Mouse (Mus musculus) central nervous system, embryonic 18 days (tissue): ENCODE measurements around the gene 4931414P19Rik. TPM values are rescaled to one million over a fixed set of nuclear protein-coding genes. Genes with fewer than 3 reads are reported as not detected.

Experiments
- polyA plus RNA-seq: library from polyadenylated mRNA; depleted of rRNA; stranded (reverse); fragments of >200 nt; gene quantifications from 2 replicates; pipeline ENCODE4 v1.2.3, GENCODE M21; 2012; rRNA removed

The 4931414P19Rik gene
- polyA plus RNA-seq = 8.3 TPM in 2 replicates

GRCm38 (mm10) chr14:54605752-54606321 lies at the start of gene 4931414P19Rik:
Gene 4931414P19Rik (minus strand): TSS chr14:54605993.

GRCm38 (mm10) chr14:54641305-54641969 lies 35.6 kb upstream of the 4931414P19Rik start, which contains the start of gene Cdh24:
Gene Cdh24 (minus strand): TSS chr14:54641364.

GRCm38 (mm10) chr14:54640946-54641304 lies 35.1 kb upstream of the 4931414P19Rik start, which contains the start of gene Gm17606:
Gene Gm17606 (plus strand): TSS chr14:54640952.

DNA sequence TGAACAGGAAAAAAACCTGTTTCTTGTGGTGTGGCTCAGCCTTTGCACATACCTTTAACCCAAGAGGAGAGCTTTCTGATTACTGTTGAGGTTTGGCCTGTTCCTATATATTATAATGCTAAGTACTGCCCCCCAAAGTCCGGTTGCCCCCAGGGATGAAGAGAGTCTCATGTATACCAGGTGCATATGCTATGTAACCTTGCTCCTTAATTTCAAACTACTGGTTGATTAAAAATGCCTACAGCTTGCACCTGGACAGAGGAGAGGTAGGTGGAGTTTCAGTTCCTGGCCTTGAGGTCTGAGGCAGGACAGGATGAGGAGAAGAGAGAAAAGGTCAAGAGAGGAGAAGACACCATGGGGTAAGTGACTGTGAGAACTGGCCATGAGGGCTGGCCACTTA lies 15.3 kb upstream of the 4931414P19Rik start, which contains the start of gene Psmb11:
TSS of gene Psmb11 (plus strand) at position 301 of the 400 bp plus-strand sequence.

GRCm38 (mm10) chr14:54617897-54618365 lies 12.1 kb upstream of the 4931414P19Rik start, which contains the start of gene Psmb5:
Gene Psmb5 (minus strand): TSS chr14:54618022.

GRCm38 (mm10) chr14:54577089-54577982 lies 28.5 kb downstream of the 4931414P19Rik start, which contains the start of gene Ajuba:
Gene Ajuba (minus strand): TSS chr14:54577558.

GRCm38 (mm10) chr14:54553975-54554769 lies 51.6 kb downstream of the 4931414P19Rik start, which contains the start of gene Haus4:
Gene Haus4 (minus strand): TSS chr14:54554616.

Other genes starting within 250 kb of the 4931414P19Rik start
- 83.9 and 86.0 TPM in 2 replicates for gene Oxa1l, start 245.2 kb downstream of the 4931414P19Rik start, polyA plus RNA-seq
- gene Slc7a7, start 188.2 kb downstream of the 4931414P19Rik start, polyA plus RNA-seq = 3.2 and 4.4 TPM in 2 replicates
- 261 and 274 TPM in 2 replicates for gene Mrpl52, start 179.1 kb downstream of the 4931414P19Rik start, polyA plus RNA-seq
- 52.9 and 57.1 TPM in 2 replicates for gene Mmp14, start 174.4 kb downstream of the 4931414P19Rik start, polyA plus RNA-seq
- 29.7 and 31.7 TPM in 2 replicates for gene Lrp10, start 141.9 kb downstream of the 4931414P19Rik start, polyA plus RNA-seq
- gene Rem2, start 129.9 kb downstream of the 4931414P19Rik start, polyA plus RNA-seq = 17.0 and 19.6 TPM in 2 replicates
- gene Prmt5, start 88.5 kb downstream of the 4931414P19Rik start, polyA plus RNA-seq = 92.5 and 93.8 TPM in 2 replicates
- gene Haus4, start 51.4 kb downstream of the 4931414P19Rik start, polyA plus RNA-seq = 13.7 and 14.3 TPM in 2 replicates
- 5.5 and 6.2 TPM in 2 replicates for gene Ajuba, start 28.4 kb downstream of the 4931414P19Rik start, polyA plus RNA-seq
- 248 and 267 TPM in 2 replicates for gene Psmb5, start 12.0 kb upstream of the 4931414P19Rik start, polyA plus RNA-seq
- 0.04 and 0.06 TPM in 2 replicates for gene Psmb11, start 15.4 kb upstream of the 4931414P19Rik start, polyA plus RNA-seq
- not detected in 2 replicates for gene Gm17606, start 35.0 kb upstream of the 4931414P19Rik start, polyA plus RNA-seq
- gene Cdh24, start 35.4 kb upstream of the 4931414P19Rik start, polyA plus RNA-seq = 39.6 and 45.5 TPM in 2 replicates
- 63.9 and 64.6 TPM in 2 replicates for gene 1700123O20Rik, start 80.2 kb upstream of the 4931414P19Rik start, polyA plus RNA-seq
- 225 and 264 TPM in 2 replicates for gene Acin1, start 80.9 kb upstream of the 4931414P19Rik start, polyA plus RNA-seq
- 0.10 and 0.12 TPM in 2 replicates for gene Gm29776, start 92.8 kb upstream of the 4931414P19Rik start, polyA plus RNA-seq
- gene Cebpe, start 106.2 kb upstream of the 4931414P19Rik start, polyA plus RNA-seq = 0.06 and 0.11 TPM in 2 replicates
- 14.4 and 15.7 TPM in 2 replicates for gene Slc7a8, start 176.0 kb upstream of the 4931414P19Rik start, polyA plus RNA-seq
- 0.08 TPM in 1 of 2 replicates, not detected in the other for gene Rnf212b, start 208.1 kb upstream of the 4931414P19Rik start, polyA plus RNA-seq